Mouse (Mus musculus) lung, embryonic 16.5 days (tissue): ENCODE measurements around the gene Lin37. TPM values are rescaled to one million over a fixed set of nuclear protein-coding genes. Genes with fewer than 3 reads are reported as not detected.

Source experiments
- ATAC-seq: fragments of 200-750 bp; cut with Nextera tagmentation; 2 replicates; pipeline ENCODE4 v1.8.0; 2017; ENCODE audit warnings: low read depth, mild to moderate bottlenecking, moderate library complexity
- H3K27ac ChIP-seq: fragments of 300-500 bp; sonication (generic); 2 replicates; pipeline ENCODE4 v1.5.1; 2014; ENCODE audit warnings: mild to moderate bottlenecking, control low read depth, low read length
- H3K27me3 ChIP-seq: fragments of 300-500 bp; sonication (generic); 2 replicates; pipeline ENCODE4 v1.6.1; 2014; ENCODE audit warnings: low read depth, low read length, mixed read lengths; ENCODE audit not compliant: control insufficient read depth, insufficient read depth
- H3K36me3 ChIP-seq: fragments of 300-500 bp; sonication (generic); 2 replicates; pipeline ENCODE4 v1.6.1; 2014; ENCODE audit warnings: low read length; ENCODE audit not compliant: control insufficient read depth, insufficient read depth
- H3K4me1 ChIP-seq: fragments of 300-500 bp; sonication (generic); replicated peaks from 2 replicates; pipeline ENCODE4 v1.6.1; 2014; ENCODE audit warnings: low read length, mixed read lengths; ENCODE audit not compliant: control insufficient read depth, insufficient read depth
- H3K4me2 ChIP-seq: fragments of 300-500 bp; sonication (generic); 2 replicates; pipeline ENCODE4 v1.6.1; 2014; ENCODE audit warnings: low read depth, low read length, control low read depth
- H3K4me3 ChIP-seq: fragments of 300-500 bp; sonication (generic); 2 replicates; pipeline ENCODE4 v1.5.1; 2014; ENCODE audit warnings: mild to moderate bottlenecking, low read length, control low read depth
- H3K9ac ChIP-seq: fragments of 300-500 bp; sonication (generic); 2 replicates; pipeline ENCODE4 v1.6.1; 2014; ENCODE audit warnings: low read length, control low read depth
- H3K9me3 ChIP-seq: fragments of 300-500 bp; sonication (generic); 2 replicates; pipeline ENCODE4 v1.6.1; 2016; ENCODE audit warnings: low read length; ENCODE audit not compliant: control insufficient read depth
- WGBS: fragments of 180-500 bp; shearing (Covaris S2); extraction: QIAGEN DNeasy Blood & Tissue Kit; methylation state at CpG from one replicate; pipeline ENCODE4 v1.1.7; 2014; 5-methylcytosine and 5-hydroxymethylcytosine counted together
- polyA plus RNA-seq: library from polyadenylated mRNA; unstranded; fragments of >200 nt; fragmentation: Nextera tagmentation; extraction: Ambion mirVana; gene quantifications from 2 replicates; pipeline ENCODE4 v1.2.1, GENCODE M21; 2015

The Lin37 gene
- polyA plus RNA-seq, 1 experiment from 2014 or later, result 46.1 TPM

GRCm38 (mm10) chr7:30596811-30597210, 37.2 kb upstream of the Lin37 start:
- H3K27me3 ChIP-seq, result no peaks in the 10 kb centered on the region
- H3K4me2 ChIP-seq, result no peak overlapping the region
- ATAC-seq, result no peak
- peaks cover 10% of the 10 kb centered on the region for H3K4me1 ChIP-seq
- H3K4me3 ChIP-seq, result no peak overlapping the region
- H3K36me3 ChIP-seq, result no peaks in the 10 kb centered on the region
- no peaks in the 10 kb centered on the region for H3K9me3 ChIP-seq
- H3K9ac ChIP-seq, result no peak overlapping the region
- H3K27ac ChIP-seq, result peak overlapping the region; percentile 82
- WGBS, result 36% methylated on average over 5 of the region's 5 CpGs

GRCm38 (mm10) chr7:30596093-30596492, 36.5 kb upstream of the Lin37 start:
- ATAC-seq, result no peak
- Histone ChIP-seq H3K4me1 (peaks cover 10% of the 10 kb centered on the region), H3K4me2 (no peak overlapping the region), H3K9me3 (no peaks in the 10 kb centered on the region), H3K27me3 (no peaks in the 10 kb centered on the region), H3K9ac (no peak overlapping the region), H3K4me3 (no peak overlapping the region), H3K27ac (peak overlapping the region; percentile 82), H3K36me3 (no peaks in the 10 kb centered on the region)
- WGBS, result 62% methylated on average over 5 of the region's 5 CpGs

- Histone ChIP-seq H3K4me3 (no peak overlapping the region), H3K9me3 (no peaks in the 10 kb centered on the region), H3K27me3 (no peaks in the 10 kb centered on the region), H3K9ac (no peak overlapping the region), H3K4me2 (no peak overlapping the region), H3K36me3 (no peaks in the 10 kb centered on the region), H3K4me1 (peaks cover 17% of the 10 kb centered on the region), H3K27ac (no peak overlapping the region)
- WGBS, result 67% methylated on average over 4 of the region's 4 CpGs
- ATAC-seq, result no peak
Measured at GRCm38 (mm10) chr7:30594510-30595024, 34.9 kb upstream of the Lin37 start.

- H3K4me2 ChIP-seq, result no peak overlapping the region
- no peaks in the 10 kb centered on the region for H3K36me3 ChIP-seq
- WGBS, result 69% methylated on average over 10 of the region's 10 CpGs
- peaks cover 15% of the 10 kb centered on the region for H3K4me1 ChIP-seq
- no peaks in the 10 kb centered on the region for H3K9me3 ChIP-seq
- no peak for ATAC-seq
- no peak overlapping the region for H3K27ac ChIP-seq
- no peak overlapping the region for H3K9ac ChIP-seq
- no peak overlapping the region for H3K4me3 ChIP-seq
- no peaks in the 10 kb centered on the region for H3K27me3 ChIP-seq
Measured at GRCm38 (mm10) chr7:30593579-30594509, 34.2 kb upstream of the Lin37 start.

- whole genome bisulfite sequencing, result 29% methylated on average over 5 of the region's 5 CpGs
- ATAC-seq, result no peak
- Histone ChIP-seq H3K4me1 (peaks cover 14% of the 10 kb centered on the region), H3K27ac (no peak overlapping the region), H3K9ac (no peak overlapping the region), H3K27me3 (no peaks in the 10 kb centered on the region), H3K4me3 (no peak overlapping the region), H3K9me3 (no peaks in the 10 kb centered on the region), H3K36me3 (no peaks in the 10 kb centered on the region), H3K4me2 (no peak overlapping the region)
Measured at GRCm38 (mm10) chr7:30592772-30593423, 33.3 kb upstream of the Lin37 start.

- H3K4me3 ChIP-seq, result no peak overlapping the region
- H3K9ac ChIP-seq, result no peak overlapping the region
- H3K27ac ChIP-seq, result no peak overlapping the region
- no peaks in the 10 kb centered on the region for H3K9me3 ChIP-seq
- H3K4me2 ChIP-seq, result no peak overlapping the region
- no peaks in the 10 kb centered on the region for H3K27me3 ChIP-seq
- H3K36me3 ChIP-seq, result no peaks in the 10 kb centered on the region; the same call in 1 of the 2 replicates
- peaks cover 22% of the 10 kb centered on the region for H3K4me1 ChIP-seq
- WGBS, result 58% methylated on average over 4 of the region's 4 CpGs
- ATAC-seq, result no peak
Measured at GRCm38 (mm10) chr7:30591605-30591951, 31.9 kb upstream of the Lin37 start.

GRCm38 (mm10) chr7:30590927-30591604, 31.4 kb upstream of the Lin37 start:
- H3K4me1 ChIP-seq, result peaks cover 22% of the 10 kb centered on the region
- no peak for ATAC-seq
- no peaks in the 10 kb centered on the region for H3K27me3 ChIP-seq
- no peak overlapping the region for H3K9ac ChIP-seq
- 81% methylated on average over 9 of the region's 9 CpGs for WGBS
- H3K9me3 ChIP-seq, result no peaks in the 10 kb centered on the region
- H3K27ac ChIP-seq, result no peak overlapping the region
- no peak overlapping the region for H3K4me2 ChIP-seq
- H3K36me3 ChIP-seq, result no peaks in the 10 kb centered on the region; the same call in 1 of the 2 replicates
- no peak overlapping the region for H3K4me3 ChIP-seq

GRCm38 (mm10) chr7:30589435-30590301, 30.0 kb upstream of the Lin37 start:
- H3K27ac ChIP-seq, result peak overlapping the region; percentile 96
- no peaks in the 10 kb centered on the region for H3K9me3 ChIP-seq
- 22% methylated on average over 40 of the region's 40 CpGs for WGBS
- H3K27me3 ChIP-seq, result no peaks in the 10 kb centered on the region
- peaks cover 20% of the 10 kb centered on the region for H3K4me1 ChIP-seq
- H3K36me3 ChIP-seq, result peaks cover 11% of the 10 kb centered on the region
- peak overlapping the region; percentile 81 for H3K4me2 ChIP-seq
- H3K4me3 ChIP-seq, result peak overlapping the region; percentile 94
- peak overlapping the region; percentile 99 for H3K9ac ChIP-seq
- ATAC-seq, result peak; percentile 66
